Mouse (Mus musculus): ENCODE data around the gene Zfp715. TPM values are rescaled to one million over a fixed set of nuclear protein-coding genes. Genes with fewer than 3 reads are reported as not detected.
A peak's percentile ranks its signal among the peaks of the same experiment; 100 is the strongest.

The Zfp715 gene
- total RNA-seq (2012; rRNA removed), result 12.9 and 13.6 TPM in 2 replicates

- no peaks in the 10 kb centered on the region for H3K9me3 ChIP-seq (ENCODE audit: control insufficient read depth, insufficient read depth, low read depth, low read length)
- H3K27ac ChIP-seq (ENCODE audit: insufficient read depth, low read depth, low read length, poor library complexity, severe bottlenecking), result peak within 1 kb of the TSS; percentile 49; the same call in 1 of the 2 replicates
- peak; percentile 96 for DNase-seq (ENCODE audit: low read depth, low spot score)
- peak within 1 kb of the TSS; percentile 88 to 92 for H3K4me3 ChIP-seq (ENCODE audit: insufficient read depth in 1 of 2, low read depth in 1 of 2, low read length in 2 of 2, poor library complexity in 1 of 2, severe bottlenecking in 1 of 2)
- H3K36me3 ChIP-seq (ENCODE audit: control insufficient read depth, insufficient read depth, low read length, poor library complexity, severe bottlenecking), result no peaks in the 10 kb centered on the region
- peaks cover 3% of the 10 kb centered on the region in 2 experiments; a peak in 1 of 4 replicates for H3K4me1 ChIP-seq (ENCODE audit: control insufficient read depth in 2 of 2, insufficient read depth in 2 of 2, low read length in 2 of 2, poor library complexity in 1 of 2)
- peak within 1 kb of the TSS; percentile 87 for H3K9ac ChIP-seq (ENCODE audit: insufficient read depth, low read depth, low read length, poor library complexity, severe bottlenecking)
- in situ Hi-C loops (cut with MboI; ENCODE audit: low sequenced_read_pairs in 2 of 2, unreplicated experiment in 2 of 2), result no loop called here
- TF ChIP-seq HCFC1 (IDR thresholded peaks at IDR 0.05; ENCODE audit: borderline replicate concordance, insufficient read depth, low read length) (peak; percentile 88), ZNF384 (IDR thresholded peaks at IDR 0.05; ENCODE audit: low read depth, low read length) (no peak)
These were observed at the start of gene Zfp715 for GRCm38 (mm10) chr7:43313013-43313428. TSS of gene Zfp715 (minus strand) at chr7:43313294.

GRCm38 (mm10) chr7:43362021-43362420, 48.9 kb upstream of the Zfp715 start:
- Histone ChIP-seq H3K4me3 (ENCODE audit: insufficient read depth in 1 of 2, low read depth in 1 of 2, low read length in 2 of 2, poor library complexity in 1 of 2, severe bottlenecking in 1 of 2) (no peak overlapping the region), H3K27ac (ENCODE audit: insufficient read depth, low read depth, low read length, poor library complexity, severe bottlenecking) (no peak overlapping the region), H3K9me3 (ENCODE audit: control insufficient read depth, insufficient read depth, low read depth, low read length) (no peaks in the 10 kb centered on the region), H3K9ac (ENCODE audit: insufficient read depth, low read depth, low read length, poor library complexity, severe bottlenecking) (no peak overlapping the region), H3K36me3 (ENCODE audit: control insufficient read depth, insufficient read depth, low read length, poor library complexity, severe bottlenecking) (no peaks in the 10 kb centered on the region), H3K4me1 (ENCODE audit: control insufficient read depth in 2 of 2, insufficient read depth in 2 of 2, low read length in 2 of 2, poor library complexity in 1 of 2) (peaks cover under 1 to 4% of the 10 kb centered on the region in 2 experiments; a peak in 1 of 4 replicates)
- DNase-seq (ENCODE audit: low read depth, low spot score), result no peak
- in situ Hi-C loops (cut with MboI; ENCODE audit: low sequenced_read_pairs in 2 of 2, unreplicated experiment in 2 of 2), result no loop called here
- no peak for TF ChIP-seq ZC3H11A (IDR thresholded peaks at IDR 0.05; ENCODE audit: borderline replicate concordance, low read depth, low read length)
- no peak for TF ChIP-seq HCFC1 (IDR thresholded peaks at IDR 0.05; ENCODE audit: borderline replicate concordance, insufficient read depth, low read length)
- TF ChIP-seq CHD2 (IDR thresholded peaks at IDR 0.05; ENCODE audit: low read depth, low read length), result no peak
- no peak for TF ChIP-seq MAFK (IDR thresholded peaks at IDR 0.05; ENCODE audit: insufficient read depth, low read depth, low read length)
- TF ChIP-seq ZNF384 (IDR thresholded peaks at IDR 0.05; ENCODE audit: low read depth, low read length), result no peak

- in situ Hi-C loops (cut with MboI; ENCODE audit: low sequenced_read_pairs in 2 of 2, unreplicated experiment in 2 of 2), result no loop called here
- no peak for TF ChIP-seq ZNF384 (IDR thresholded peaks at IDR 0.05; ENCODE audit: low read depth, low read length)
- TF ChIP-seq ZC3H11A (IDR thresholded peaks at IDR 0.05; ENCODE audit: borderline replicate concordance, low read depth, low read length), result no peak
- no peak for TF ChIP-seq CHD2 (IDR thresholded peaks at IDR 0.05; ENCODE audit: low read depth, low read length)
- TF ChIP-seq HCFC1 (IDR thresholded peaks at IDR 0.05; ENCODE audit: borderline replicate concordance, insufficient read depth, low read length), result no peak
- no peak for TF ChIP-seq MAFK (IDR thresholded peaks at IDR 0.05; ENCODE audit: insufficient read depth, low read depth, low read length)
- no peaks in the 10 kb centered on the region for H3K36me3 ChIP-seq (ENCODE audit: control insufficient read depth, insufficient read depth, low read length, poor library complexity, severe bottlenecking)
These were observed 48.3 kb upstream of the Zfp715 start for GRCm38 (mm10) chr7:43361442-43361841.

DNA sequence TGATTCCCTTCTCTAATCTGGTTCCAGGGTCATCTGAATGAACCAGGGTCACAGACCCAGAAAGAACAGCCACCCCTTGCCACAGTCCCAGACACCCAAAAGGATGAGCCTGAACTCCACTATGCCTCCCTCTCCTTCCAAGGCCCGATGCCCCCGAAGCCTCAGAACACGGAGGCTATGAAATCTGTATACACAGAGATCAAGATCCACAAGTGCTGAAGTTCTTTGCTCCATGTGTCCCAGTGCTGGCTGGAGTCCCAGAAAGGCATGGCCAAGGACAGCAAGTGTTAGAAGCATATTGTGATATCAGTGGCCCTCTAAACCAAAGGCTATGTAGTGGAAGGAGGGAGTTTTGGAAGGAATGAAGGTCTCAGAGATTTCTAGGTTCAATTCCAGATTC, 45.5 kb upstream of the Zfp715 start:
- no peak for DNase-seq (ENCODE audit: low read depth, low spot score)
- TF ChIP-seq ZNF384 (IDR thresholded peaks at IDR 0.05; ENCODE audit: low read depth, low read length) (no peak), CHD2 (IDR thresholded peaks at IDR 0.05; ENCODE audit: low read depth, low read length) (no peak), MAFK (IDR thresholded peaks at IDR 0.05; ENCODE audit: insufficient read depth, low read depth, low read length) (no peak), HCFC1 (IDR thresholded peaks at IDR 0.05; ENCODE audit: borderline replicate concordance, insufficient read depth, low read length) (no peak), ZC3H11A (IDR thresholded peaks at IDR 0.05; ENCODE audit: borderline replicate concordance, low read depth, low read length) (no peak)
- no peak overlapping the region for H3K4me3 ChIP-seq (ENCODE audit: insufficient read depth in 1 of 2, low read depth in 1 of 2, low read length in 2 of 2, poor library complexity in 1 of 2, severe bottlenecking in 1 of 2)
- H3K9me3 ChIP-seq (ENCODE audit: control insufficient read depth, insufficient read depth, low read depth, low read length), result no peaks in the 10 kb centered on the region
- in situ Hi-C loops (cut with MboI; ENCODE audit: low sequenced_read_pairs in 2 of 2, unreplicated experiment in 2 of 2), result no loop called here
- H3K36me3 ChIP-seq (ENCODE audit: control insufficient read depth, insufficient read depth, low read length, poor library complexity, severe bottlenecking), result no peaks in the 10 kb centered on the region
- H3K27ac ChIP-seq (ENCODE audit: insufficient read depth, low read depth, low read length, poor library complexity, severe bottlenecking), result no peak overlapping the region
- no peak overlapping the region for H3K9ac ChIP-seq (ENCODE audit: insufficient read depth, low read depth, low read length, poor library complexity, severe bottlenecking)
- H3K4me1 ChIP-seq (ENCODE audit: control insufficient read depth in 2 of 2, insufficient read depth in 2 of 2, low read length in 2 of 2, poor library complexity in 1 of 2), result peaks cover 2 to 7% of the 10 kb centered on the region in 2 experiments; a peak in 1 of 4 replicates

More at GRCm38 (mm10) chr7:43361442-43361841, 48.3 kb upstream of the Zfp715 start:
- no peak overlapping the region for H3K27ac ChIP-seq (ENCODE audit: insufficient read depth, low read depth, low read length, poor library complexity, severe bottlenecking)
- H3K9ac ChIP-seq (ENCODE audit: insufficient read depth, low read depth, low read length, poor library complexity, severe bottlenecking), result no peak overlapping the region
- H3K9me3 ChIP-seq (ENCODE audit: control insufficient read depth, insufficient read depth, low read depth, low read length), result no peaks in the 10 kb centered on the region
- H3K4me1 ChIP-seq (ENCODE audit: control insufficient read depth in 2 of 2, insufficient read depth in 2 of 2, low read length in 2 of 2, poor library complexity in 1 of 2), result 0 out of 4 replicates have a peak, but pooled peaks cover 0 to 2% of the 10 kb centered on the region in 2 experiments
- H3K4me3 ChIP-seq (ENCODE audit: insufficient read depth in 1 of 2, low read depth in 1 of 2, low read length in 2 of 2, poor library complexity in 1 of 2, severe bottlenecking in 1 of 2), result no peak overlapping the region
- DNase-seq (ENCODE audit: low read depth, low spot score), result no peak
